Mouse (Mus musculus): ENCODE measurements around the gene Birc5.

GRCm38 (mm10) chr11:117880336-117880976 lies 31.4 kb downstream of the Birc5 start:
- TF ChIP-seq CTCF (IDR thresholded peaks at IDR 0.05; ENCODE audit: low read depth, low read length) (no peak), POLR2A (IDR thresholded peaks at IDR 0.05; ENCODE audit: extremely low read depth, insufficient read depth, low read length) (no peak)

All from liver, adult 2 months (tissue).